Mouse (Mus musculus): ENCODE data around the gene Sestd1.

Gene Sestd1

DNA sequence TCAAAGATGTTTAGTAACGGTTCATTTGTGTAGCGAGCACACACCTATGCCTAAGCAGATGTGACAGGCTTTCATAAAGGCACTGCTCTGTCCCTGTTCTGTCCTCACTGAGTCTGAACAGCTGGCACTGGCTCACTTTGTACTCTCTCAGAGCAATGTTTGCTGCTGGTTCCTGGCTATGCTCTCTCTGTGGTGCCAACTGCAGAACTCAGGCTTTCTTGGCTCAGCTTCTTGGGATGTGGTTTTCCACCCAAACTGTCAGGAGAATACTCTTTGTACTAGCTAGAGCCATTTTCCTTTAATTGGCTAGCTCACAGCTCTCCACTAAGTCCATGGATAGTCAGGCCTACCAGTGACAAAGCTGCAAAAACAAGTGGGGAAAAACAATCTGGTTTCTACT lies 59.4 kb downstream of the Sestd1 start:
- no peak for DNase-seq (ENCODE audit: low spot score in 2 of 2)

- no peak for DNase-seq (ENCODE audit: low spot score in 2 of 2)
Measured at GRCm38 (mm10) chr2:77212885-77213284, 67.5 kb downstream of the Sestd1 start.

GRCm38 (mm10) chr2:77206951-77207350 lies 73.4 kb downstream of the Sestd1 start:
- DNase-seq (ENCODE audit: low spot score in 2 of 2): no peak

GRCm38 (mm10) chr2:77203916-77204315 lies 76.5 kb downstream of the Sestd1 start:
- DNase-seq (ENCODE audit: low spot score in 2 of 2): peak in 1 of 2 experiments; percentile 36

DNA sequence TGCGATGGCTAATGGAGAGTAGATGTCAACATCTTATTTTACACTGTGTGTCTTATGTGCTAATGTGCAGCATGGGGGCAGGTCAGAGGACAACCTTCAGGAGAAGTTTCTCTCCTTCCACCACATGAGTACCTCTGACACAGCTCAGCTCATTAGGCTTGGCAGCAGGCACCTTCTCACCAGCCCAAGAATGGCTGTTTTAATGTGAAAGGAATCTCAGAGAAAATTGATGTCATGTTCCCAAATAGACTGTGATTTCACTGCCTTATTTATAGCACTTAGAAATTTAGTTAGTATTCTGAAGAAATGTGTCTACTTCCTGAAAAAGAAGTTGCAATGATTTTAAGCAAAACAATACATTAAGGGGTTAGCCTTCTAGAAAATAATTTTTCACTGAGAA lies 78.5 kb downstream of the Sestd1 start:
- no peak for DNase-seq (ENCODE audit: low spot score in 2 of 2)

DNA sequence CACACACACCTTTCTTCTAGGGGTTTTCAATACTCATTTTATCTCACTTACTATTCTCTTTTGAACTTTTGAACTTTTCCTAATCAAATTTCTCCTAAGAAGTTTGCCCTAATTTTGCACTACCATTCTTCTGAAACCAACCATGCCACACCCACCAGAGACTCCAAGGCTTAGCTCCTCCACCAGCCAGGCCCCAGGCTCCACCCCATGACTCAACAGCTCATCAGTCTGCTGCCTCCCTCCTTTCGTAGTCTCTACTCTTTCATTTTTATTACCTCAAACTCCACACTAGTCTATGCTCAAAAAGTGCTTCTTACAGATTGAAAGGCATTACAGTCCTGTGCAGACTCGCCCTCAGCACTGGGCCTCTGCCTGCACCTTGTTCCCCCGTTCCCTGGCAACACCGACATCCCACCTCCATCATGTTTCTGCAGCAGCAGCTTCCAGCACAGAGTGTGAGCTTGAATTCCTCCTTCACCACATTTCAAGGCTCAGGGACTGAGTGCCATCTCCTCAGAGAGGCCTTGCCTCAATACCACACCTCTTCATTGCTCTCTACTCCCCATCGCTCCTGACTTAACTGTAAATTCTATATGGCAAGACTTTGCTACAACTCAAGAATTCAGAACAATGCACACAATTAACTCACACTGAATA lies 79.3 kb downstream of the Sestd1 start:
- no peak for DNase-seq (ENCODE audit: low spot score in 2 of 2)

- DNase-seq (ENCODE audit: low spot score in 2 of 2): no peak
Measured at GRCm38 (mm10) chr2:77200379-77200778, 80.0 kb downstream of the Sestd1 start.

DNA sequence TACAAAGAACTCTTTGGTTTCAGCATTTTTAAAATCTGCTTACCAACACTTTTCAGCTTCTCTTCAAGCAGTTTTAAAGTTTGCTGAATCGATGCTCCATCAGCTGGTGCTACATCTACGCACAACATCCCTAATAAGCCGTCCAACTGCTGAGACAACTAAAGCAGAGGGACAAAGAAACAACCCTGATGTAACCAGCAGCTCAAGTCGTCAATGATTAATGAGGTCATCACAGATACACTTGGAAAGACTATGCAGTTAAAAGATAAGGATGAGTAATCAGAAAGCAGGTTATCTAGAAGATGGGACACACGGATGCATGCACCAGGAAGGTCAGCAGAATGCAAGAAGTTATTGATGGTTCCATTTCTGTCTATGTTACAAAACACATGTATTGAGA lies 82.1 kb downstream of the Sestd1 start:
- no peak for DNase-seq (ENCODE audit: low spot score in 2 of 2)

DNA sequence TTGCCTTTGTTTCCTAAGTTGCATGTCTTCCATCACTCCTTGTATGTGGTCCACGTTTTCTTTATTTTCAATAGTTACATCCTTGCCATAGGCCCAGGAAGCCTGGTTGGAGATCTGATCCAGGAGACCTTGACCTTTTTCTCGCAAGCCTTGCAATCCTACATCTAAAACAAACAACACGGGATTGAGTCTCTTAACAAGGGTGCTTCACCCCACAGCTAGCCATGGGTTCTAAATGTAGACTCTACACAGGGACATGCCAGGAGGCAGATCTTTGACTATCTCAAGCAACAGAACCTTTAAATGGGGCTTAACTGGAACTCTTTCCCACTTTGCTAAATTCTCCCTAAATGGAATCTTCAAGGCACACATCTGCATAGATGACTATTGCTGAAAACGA lies 83.6 kb downstream of the Sestd1 start:
- no peak for DNase-seq (ENCODE audit: low spot score in 2 of 2)

- no peak for DNase-seq (ENCODE audit: low spot score in 2 of 2)
Measured at GRCm38 (mm10) chr2:77195056-77195455, 85.3 kb downstream of the Sestd1 start.

DNA sequence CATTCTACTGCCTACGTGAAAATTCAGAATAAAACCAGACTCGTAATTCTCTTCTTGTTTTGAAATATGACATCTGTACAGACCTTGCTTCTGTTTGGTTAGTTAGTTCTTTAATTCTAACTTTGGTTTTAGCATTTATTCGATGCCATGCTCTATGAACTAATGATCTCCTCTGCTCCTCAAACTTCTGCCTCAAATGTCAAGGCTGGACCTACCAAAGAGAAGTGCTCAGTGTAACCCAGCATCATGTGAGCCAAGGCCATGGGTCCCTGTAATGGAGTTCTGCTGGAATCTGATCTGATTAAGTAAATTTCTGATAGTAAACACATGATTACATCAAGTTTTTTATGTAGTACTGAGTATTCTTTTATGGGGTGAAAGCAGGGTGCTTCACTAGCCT lies 88.6 kb downstream of the Sestd1 start:
- DNase-seq (ENCODE audit: low spot score in 2 of 2): no peak

DNA sequence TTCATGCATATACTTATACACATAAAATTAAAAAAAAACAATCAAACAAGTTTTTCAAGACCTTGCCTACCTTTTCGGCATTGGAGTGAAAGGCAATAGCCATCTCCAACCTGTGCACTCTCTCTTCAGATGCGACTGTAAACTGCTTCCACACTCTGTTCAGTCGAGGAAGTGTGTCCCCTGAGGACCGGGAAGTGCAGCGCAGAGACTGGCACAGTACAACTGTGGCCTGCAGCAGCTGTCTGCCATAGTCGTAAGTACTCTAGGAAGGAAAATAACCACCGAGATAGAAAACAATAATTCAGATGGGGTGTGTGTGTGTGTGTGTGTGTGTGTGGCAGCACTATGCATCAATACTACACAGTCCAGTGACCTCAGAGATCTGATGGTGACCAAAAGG lies 89.5 kb downstream of the Sestd1 start:
- DNase-seq (ENCODE audit: low spot score in 2 of 2): no peak

DNA sequence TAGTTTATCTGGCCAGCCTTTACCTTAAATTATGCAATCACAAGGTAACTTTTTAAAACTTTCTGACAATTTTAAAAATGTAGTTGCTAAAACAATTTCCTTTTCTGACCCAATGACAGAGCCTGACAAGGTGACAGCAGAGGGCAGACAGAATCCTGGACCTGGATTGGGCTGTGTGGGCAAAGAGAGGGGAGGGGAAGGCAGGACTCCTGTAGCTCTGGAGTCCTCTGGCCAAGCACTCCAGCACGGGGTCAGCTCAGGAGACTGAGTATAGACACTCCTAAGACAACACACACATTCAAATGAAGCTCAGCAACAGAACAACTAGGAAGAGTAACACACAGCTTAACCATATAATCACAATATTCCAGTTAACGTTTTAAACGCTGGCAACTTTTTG lies 90.1 kb downstream of the Sestd1 start:
- DNase-seq (ENCODE audit: low spot score in 2 of 2): no peak

DNA sequence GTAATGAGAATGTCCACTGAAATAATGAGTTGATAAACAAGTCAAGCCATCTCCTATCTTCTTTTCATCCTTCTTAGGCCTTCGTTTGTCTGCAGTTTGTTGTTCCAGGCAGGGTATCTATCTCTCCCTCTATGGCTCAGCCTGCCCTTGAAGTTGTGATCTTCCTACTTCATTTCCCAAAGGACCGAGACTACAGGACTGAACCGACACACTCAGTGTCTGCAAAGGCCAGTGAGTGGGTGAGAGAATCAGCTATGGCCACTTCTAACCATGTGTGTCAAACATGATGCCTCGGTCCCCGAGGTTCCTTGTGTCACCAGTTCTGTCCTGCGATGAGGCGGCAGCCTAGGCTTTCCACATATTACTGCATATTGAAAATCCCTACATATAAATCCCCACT lies 90.7 kb downstream of the Sestd1 start:
- DNase-seq (ENCODE audit: low spot score in 2 of 2): no peak

- DNase-seq (ENCODE audit: low spot score in 2 of 2): peak; percentile 53
Measured at GRCm38 (mm10) chr2:77187501-77187900, 92.9 kb downstream of the Sestd1 start.

- no peak for DNase-seq (ENCODE audit: low spot score in 2 of 2)
Measured at GRCm38 (mm10) chr2:77186912-77187311, 93.5 kb downstream of the Sestd1 start.

DNA sequence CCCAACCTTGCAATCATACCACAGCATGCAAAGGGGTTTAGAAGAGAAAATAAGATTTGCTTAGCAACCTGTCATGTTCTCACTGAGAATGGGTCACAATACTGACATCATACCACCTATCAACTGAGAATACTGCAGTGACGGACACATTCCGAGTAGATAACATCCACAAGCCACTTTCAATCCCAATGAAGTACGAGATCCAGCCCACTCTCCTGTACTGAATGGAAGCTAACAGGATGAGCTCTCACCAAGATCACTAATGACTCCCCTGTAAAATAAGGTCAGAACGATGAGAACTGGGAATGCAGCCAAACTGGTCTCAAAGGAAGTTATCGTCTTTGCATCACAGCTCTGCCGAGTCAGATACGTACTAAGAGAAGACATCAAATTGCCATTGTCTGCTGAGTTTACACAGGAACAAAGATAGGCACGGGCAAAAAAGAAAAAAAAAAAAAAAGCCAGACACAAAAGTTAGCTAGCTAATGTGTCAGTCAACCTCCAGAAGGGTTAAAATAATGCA lies 96.3 kb downstream of the Sestd1 start:
- no peak for DNase-seq (ENCODE audit: low spot score in 2 of 2)

DNA sequence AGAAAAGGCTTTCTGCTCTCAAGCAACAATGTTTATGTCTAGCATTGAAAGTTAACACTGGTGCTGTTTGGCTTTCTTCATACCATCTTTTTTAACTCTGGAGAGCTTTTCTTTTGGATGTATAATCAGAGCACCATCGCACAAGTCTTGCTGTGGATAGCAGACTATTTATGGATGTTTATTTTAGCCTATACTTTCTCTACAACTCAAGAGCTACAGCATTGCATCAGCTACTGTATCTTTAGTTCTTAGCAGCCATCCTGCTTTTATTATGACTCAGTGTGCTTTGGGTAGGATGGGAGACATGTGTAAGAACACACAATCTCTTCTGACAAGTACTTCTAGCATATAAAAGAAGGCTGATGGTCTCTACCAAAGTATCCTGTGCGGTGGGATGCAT lies 96.7 kb downstream of the Sestd1 start:
- DNase-seq (ENCODE audit: low spot score in 2 of 2): no peak

DNA sequence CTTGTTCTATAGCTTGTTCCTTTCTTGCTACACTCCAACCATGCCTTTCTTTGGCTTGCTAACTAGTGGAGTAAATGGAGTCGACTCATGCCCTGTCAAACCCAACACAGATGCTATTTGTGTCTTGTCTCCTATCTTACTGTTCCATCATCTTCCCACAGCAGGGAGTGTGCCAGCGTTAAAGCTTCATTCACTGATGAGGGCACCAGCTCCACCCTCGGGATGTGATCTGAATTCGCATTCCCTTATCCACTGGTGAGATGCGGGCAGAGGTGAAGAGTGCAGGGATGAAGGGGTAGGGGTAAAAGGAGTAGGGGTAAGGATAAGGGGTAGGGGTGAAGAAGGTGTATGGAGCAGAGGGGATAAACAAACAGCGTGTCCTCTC lies 97.4 kb downstream of the Sestd1 start:
- no peak for DNase-seq (ENCODE audit: low spot score in 2 of 2)

DNA sequence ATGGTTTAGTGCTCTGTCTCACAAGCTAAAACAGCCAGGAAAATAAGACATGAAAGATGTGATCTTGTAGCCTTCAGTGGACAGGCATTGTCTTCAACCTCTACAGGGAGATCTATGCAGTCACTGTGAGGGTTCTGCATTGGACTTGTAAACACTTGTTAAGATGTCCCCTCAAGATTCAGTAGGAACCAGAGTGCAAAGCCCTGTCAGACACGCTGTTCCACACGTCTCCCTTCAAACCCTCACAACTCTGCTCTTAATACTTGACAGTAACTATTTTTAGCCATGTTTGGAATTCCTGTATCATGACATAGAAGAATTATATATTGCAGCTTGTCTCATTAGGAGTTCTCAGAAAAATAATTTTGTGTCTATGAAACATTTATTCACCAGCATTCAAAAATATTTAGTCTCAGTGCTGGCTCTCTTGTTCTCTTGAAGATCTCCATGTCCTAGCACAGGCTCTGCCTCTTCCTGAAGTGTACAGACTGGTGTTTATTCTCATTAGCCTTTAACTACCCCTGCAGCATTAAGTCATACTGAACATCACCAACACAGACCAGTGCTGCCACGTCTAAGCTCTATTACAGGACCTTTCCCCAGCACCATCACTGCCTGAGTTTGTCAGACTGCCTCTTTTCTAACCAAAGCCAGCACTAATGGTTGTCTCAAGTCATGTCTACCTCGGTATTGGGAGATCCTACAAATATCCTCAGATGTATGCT lies 98.0 kb downstream of the Sestd1 start:
- no peak for DNase-seq (ENCODE audit: low spot score in 2 of 2)

DNA sequence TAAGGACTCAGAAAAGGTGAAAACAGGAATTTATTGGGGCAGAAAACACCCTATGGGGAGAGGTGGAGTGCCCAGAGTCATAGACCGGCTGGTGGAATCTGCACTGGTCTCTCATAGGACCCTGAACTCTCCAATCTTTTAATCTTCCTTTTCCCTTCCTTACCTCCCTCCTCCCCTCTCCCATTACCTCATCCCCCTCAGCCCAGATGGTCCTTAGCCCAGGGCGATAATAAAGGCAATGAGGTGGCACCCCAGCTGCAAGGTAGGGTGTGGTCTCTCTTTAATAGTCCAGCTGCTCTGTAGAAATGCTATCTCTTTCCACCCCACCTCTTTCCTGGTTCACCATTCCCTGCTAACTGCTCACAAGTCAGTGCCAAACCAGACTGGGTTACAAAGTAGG lies 102.9 kb downstream of the Sestd1 start:
- no peak for DNase-seq (ENCODE audit: low spot score in 2 of 2)

DNA sequence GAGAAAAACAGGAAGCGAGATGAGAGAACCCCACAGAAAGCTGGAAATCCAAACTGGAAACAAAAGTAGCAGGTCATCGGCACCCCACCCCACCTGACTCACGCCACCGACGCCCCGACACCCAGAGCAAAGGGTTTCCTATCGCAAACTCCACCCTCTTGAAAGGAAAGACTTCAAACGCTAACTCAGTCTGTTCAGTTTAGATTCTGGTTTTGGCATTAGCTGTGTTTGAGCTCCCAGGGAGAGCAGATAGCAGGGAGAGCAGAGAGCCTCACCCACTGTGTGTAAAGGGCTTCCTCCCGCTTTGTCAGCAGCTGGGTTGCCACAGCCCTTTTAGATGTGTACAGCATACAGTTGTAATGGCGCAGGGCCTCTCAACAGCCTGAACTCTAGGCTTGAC lies 104.0 kb downstream of the Sestd1 start:
- peak; percentile 31 to 37 for DNase-seq (ENCODE audit: low spot score in 2 of 2)

DNA sequence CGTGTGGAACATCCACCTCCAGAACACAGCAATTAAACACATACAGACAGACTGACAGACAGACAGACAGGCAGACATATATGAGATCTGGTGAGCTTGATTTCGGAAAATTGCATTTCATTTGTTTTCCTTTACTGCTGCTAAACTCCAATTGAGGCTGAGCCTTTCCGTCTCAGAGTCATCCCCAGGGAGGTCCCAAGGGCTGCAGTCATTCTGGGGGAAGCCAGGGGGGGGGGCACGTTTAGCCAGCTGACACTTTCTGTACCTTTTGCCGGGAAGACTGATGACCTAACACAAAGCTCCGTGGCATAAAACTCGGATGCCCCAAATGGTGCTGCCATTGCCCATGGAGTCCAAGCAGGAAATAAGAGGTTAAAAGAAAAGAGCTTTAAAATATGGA lies 105.0 kb downstream of the Sestd1 start:
- DNase-seq (ENCODE audit: low spot score in 2 of 2): no peak

- DNase-seq (ENCODE audit: low spot score in 2 of 2): no peak
Measured at GRCm38 (mm10) chr2:77174313-77174712, 106.1 kb downstream of the Sestd1 start.

Data from thymus, postnatal 10 days (tissue).